Mouse (Mus musculus) gonadal fat pad, adult 2 months (tissue): ENCODE measurements around the gene Trafd1. TPM values are rescaled to one million over a fixed set of nuclear protein-coding genes. Genes with fewer than 3 reads are reported as not detected.
A peak's percentile ranks its signal among the peaks of the same experiment; 100 is the strongest.

ENCODE experiments used
- DNase-seq: peaks from one replicate; pipeline ENCODE4 v3.0.0-alpha.2; 2012; ENCODE audit warnings: low read depth
- polyA plus RNA-seq: library from polyadenylated mRNA; depleted of rRNA; stranded (reverse); fragments of >200 nt; gene quantifications from 2 replicates; pipeline ENCODE4 v1.2.3, GENCODE M21; 2012; rRNA removed

Gene Trafd1
- 71.9 and 82.8 TPM in 2 replicates for polyA plus RNA-seq

- no peak for DNase-seq
Observed at GRCm38 (mm10) chr5:121385461-121386119, at the start of gene Trafd1. Gene Trafd1 (minus strand): TSS chr5:121385632.

GRCm38 (mm10) chr5:121428954-121429353 is 43.5 kb upstream of the Trafd1 start:
- DNase-seq = no peak

GRCm38 (mm10) chr5:121423297-121423696 is 37.9 kb upstream of the Trafd1 start:
- DNase-seq = no peak

GRCm38 (mm10) chr5:121422787-121423186 is 37.4 kb upstream of the Trafd1 start:
- DNase-seq = no peak

GRCm38 (mm10) chr5:121420721-121421120 is 35.3 kb upstream of the Trafd1 start:
- DNase-seq = no peak

- DNase-seq = no peak
Observed at GRCm38 (mm10) chr5:121410975-121411374, 25.5 kb upstream of the Trafd1 start.

- DNase-seq = no peak
Observed at GRCm38 (mm10) chr5:121407856-121408255, 22.4 kb upstream of the Trafd1 start.

GRCm38 (mm10) chr5:121400849-121401248 is 15.4 kb upstream of the Trafd1 start:
- DNase-seq = no peak

GRCm38 (mm10) chr5:121400064-121400463 is 14.6 kb upstream of the Trafd1 start:
- no peak for DNase-seq

- DNase-seq = no peak
Observed at GRCm38 (mm10) chr5:121399540-121399939, 14.1 kb upstream of the Trafd1 start.

- no peak for DNase-seq
Observed at GRCm38 (mm10) chr5:121398965-121399462, 13.6 kb upstream of the Trafd1 start.

GRCm38 (mm10) chr5:121398146-121398964 is 12.9 kb upstream of the Trafd1 start:
- DNase-seq = no peak

- DNase-seq = peak; percentile 98
Observed at GRCm38 (mm10) chr5:121397187-121398145, 12.0 kb upstream of the Trafd1 start, which contains the start of gene Naa25. Gene Naa25 (plus strand): TSS chr5:121397936.

GRCm38 (mm10) chr5:121395621-121396020 is 10.2 kb upstream of the Trafd1 start:
- no peak for DNase-seq

- DNase-seq = no peak
Observed at GRCm38 (mm10) chr5:121393402-121393801, 8.0 kb upstream of the Trafd1 start.

- no peak for DNase-seq
Observed at GRCm38 (mm10) chr5:121392667-121393380, 7.4 kb upstream of the Trafd1 start.

- DNase-seq = no peak
Observed at GRCm38 (mm10) chr5:121389691-121390090, 4.3 kb upstream of the Trafd1 start.

GRCm38 (mm10) chr5:121389106-121389505 is 3.7 kb upstream of the Trafd1 start:
- DNase-seq = no peak

- no peak for DNase-seq
Observed at GRCm38 (mm10) chr5:121387126-121387525, 1.7 kb upstream of the Trafd1 start.

- no peak for DNase-seq
Observed at GRCm38 (mm10) chr5:121386120-121386909, 883 bp upstream of the Trafd1 start.
